Mouse (Mus musculus) kidney, adult 18-20 months (tissue): Measurements from ENCODE around the gene Tbl2.

Experiments used
- DNase-seq: peaks from one replicate; pipeline ENCODE4 v3.0.0; 2021

The Tbl2 gene

GRCm38 (mm10) chr5:135187349-135188213 lies 38.1 kb downstream of the Tbl2 start:
- no peak for DNase-seq

GRCm38 (mm10) chr5:135188214-135188554 lies 38.7 kb downstream of the Tbl2 start:
- no peak for DNase-seq

GRCm38 (mm10) chr5:135189281-135190022 lies 40.0 kb downstream of the Tbl2 start:
- DNase-seq, result no peak

GRCm38 (mm10) chr5:135191620-135192019 lies 42.2 kb downstream of the Tbl2 start:
- peak; percentile 69 for DNase-seq

- no peak for DNase-seq
Observed at GRCm38 (mm10) chr5:135192431-135192830, 43.0 kb downstream of the Tbl2 start.

- DNase-seq, result no peak
Observed at GRCm38 (mm10) chr5:135196367-135196766, 46.9 kb downstream of the Tbl2 start.

GRCm38 (mm10) chr5:135202763-135203162 lies 53.3 kb downstream of the Tbl2 start:
- DNase-seq, result no peak

GRCm38 (mm10) chr5:135208197-135208596 lies 58.7 kb downstream of the Tbl2 start:
- DNase-seq, result no peak
